Mouse (Mus musculus): ENCODE results near the gene Eral1. TPM values are rescaled to one million over a fixed set of nuclear protein-coding genes. Genes with fewer than 3 reads are reported as not detected.

Gene Eral1
- polyA plus RNA-seq, 1 experiment from 2014 or later: 40.6 TPM

- peaks cover 5% of the 10 kb centered on the region for H3K4me1 ChIP-seq (replicated peaks)
- WGBS: 91% methylated on average over 2 of the region's 2 CpGs
- DNase-seq (ENCODE audit: low spot score): no peak
- H3K36me3 ChIP-seq: peaks cover 79% of the 10 kb centered on the region
- H3K27ac ChIP-seq: no peak overlapping the region
- H3K4me3 ChIP-seq: no peak overlapping the region
- H3K27me3 ChIP-seq (ENCODE audit: insufficient read depth, poor library complexity, severe bottlenecking): no peaks in the 10 kb centered on the region
- H3K9me3 ChIP-seq: no peaks in the 10 kb centered on the region
Measured at GRCm38 (mm10) chr11:78074277-78074652, 5.9 kb downstream of the Eral1 start.

- no peak overlapping the region for H3K27ac ChIP-seq
- H3K4me1 ChIP-seq (replicated peaks): no peaks in the 10 kb centered on the region
- H3K9me3 ChIP-seq: no peaks in the 10 kb centered on the region
- WGBS: 93% methylated on average over 9 of the region's 9 CpGs
- no peak overlapping the region; the same call in 1 of the 2 replicates for H3K4me3 ChIP-seq
- no peaks in the 10 kb centered on the region for H3K27me3 ChIP-seq (ENCODE audit: insufficient read depth, poor library complexity, severe bottlenecking)
- peaks cover 79% of the 10 kb centered on the region for H3K36me3 ChIP-seq
- DNase-seq (ENCODE audit: low spot score): no peak
Measured at GRCm38 (mm10) chr11:78073577-78074276, 6.5 kb downstream of the Eral1 start.

DNA sequence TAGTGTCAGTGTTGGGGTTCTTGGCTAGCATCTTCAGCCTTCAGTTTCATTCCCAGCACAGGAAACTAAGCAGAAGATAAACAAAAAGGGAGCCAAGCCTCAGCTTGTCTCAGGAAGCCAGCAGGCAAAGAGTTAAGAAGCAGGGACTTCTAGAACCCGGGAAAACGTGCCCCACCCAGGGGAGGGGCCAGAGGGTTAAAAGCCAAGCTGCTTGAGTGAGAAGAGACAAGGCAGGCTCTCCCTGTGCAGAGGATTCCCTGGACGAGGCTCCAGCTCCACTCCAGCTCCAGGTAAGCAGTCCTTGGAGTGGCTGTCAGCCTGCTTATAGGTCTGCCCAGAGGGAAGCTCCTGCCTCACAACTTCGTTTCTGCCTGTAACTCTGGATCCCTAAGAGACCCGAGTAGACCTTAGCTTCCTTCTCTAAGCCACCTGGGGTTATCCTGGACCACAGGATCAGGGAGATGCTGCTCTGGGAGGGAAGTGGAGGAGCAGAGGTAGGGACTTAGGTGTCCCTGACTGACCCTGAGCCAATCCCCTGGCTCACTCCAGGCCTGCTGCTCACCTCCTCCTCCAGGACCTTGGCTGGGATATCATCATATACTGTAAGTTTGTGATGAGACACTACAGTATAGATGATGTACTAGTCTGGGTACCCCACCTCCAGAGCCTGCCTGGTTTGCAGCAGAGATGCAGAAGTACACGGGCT is 7.6 kb downstream of the Eral1 start:
- Histone ChIP-seq H3K27me3 (ENCODE audit: insufficient read depth, poor library complexity, severe bottlenecking) (no peaks in the 10 kb centered on the region), H3K27ac (peak overlapping the region; percentile 37; the same call in 1 of the 2 replicates), H3K4me3 (peak overlapping the region; percentile 22), H3K4me1 (replicated peaks) (no peaks in the 10 kb centered on the region), H3K36me3 (peaks cover 72% of the 10 kb centered on the region), H3K9me3 (no peaks in the 10 kb centered on the region)
- DNase-seq (ENCODE audit: low spot score): no peak
- 35% methylated on average over 6 of the region's 6 CpGs for WGBS

- 82% methylated on average over 5 of the region's 5 CpGs for WGBS
- Histone ChIP-seq H3K27ac (peak overlapping the region; percentile 37; the same call in 1 of the 2 replicates), H3K36me3 (peaks cover 65% of the 10 kb centered on the region)
Measured at GRCm38 (mm10) chr11:78071938-78072337, 8.2 kb downstream of the Eral1 start.

GRCm38 (mm10) chr11:78069646-78070045 is 10.5 kb downstream of the Eral1 start:
- Histone ChIP-seq H3K27ac (0 out of 2 replicates have a peak overlapping the region, but pooled peaks have one; percentile 24), H3K27me3 (ENCODE audit: insufficient read depth, poor library complexity, severe bottlenecking) (no peaks in the 10 kb centered on the region), H3K36me3 (peaks cover 43% of the 10 kb centered on the region), H3K4me3 (no peak overlapping the region), H3K4me1 (replicated peaks) (no peaks in the 10 kb centered on the region), H3K9me3 (no peaks in the 10 kb centered on the region)
- 82% methylated on average over 6 of the region's 6 CpGs for WGBS
- DNase-seq (ENCODE audit: low spot score): no peak

More at GRCm38 (mm10) chr11:78071938-78072337, 8.2 kb downstream of the Eral1 start:
- Histone ChIP-seq H3K27me3 (ENCODE audit: insufficient read depth, poor library complexity, severe bottlenecking) (no peaks in the 10 kb centered on the region), H3K9me3 (no peaks in the 10 kb centered on the region), H3K4me1 (replicated peaks) (no peaks in the 10 kb centered on the region), H3K4me3 (no peak overlapping the region)
- no peak for DNase-seq (ENCODE audit: low spot score)

DNA sequence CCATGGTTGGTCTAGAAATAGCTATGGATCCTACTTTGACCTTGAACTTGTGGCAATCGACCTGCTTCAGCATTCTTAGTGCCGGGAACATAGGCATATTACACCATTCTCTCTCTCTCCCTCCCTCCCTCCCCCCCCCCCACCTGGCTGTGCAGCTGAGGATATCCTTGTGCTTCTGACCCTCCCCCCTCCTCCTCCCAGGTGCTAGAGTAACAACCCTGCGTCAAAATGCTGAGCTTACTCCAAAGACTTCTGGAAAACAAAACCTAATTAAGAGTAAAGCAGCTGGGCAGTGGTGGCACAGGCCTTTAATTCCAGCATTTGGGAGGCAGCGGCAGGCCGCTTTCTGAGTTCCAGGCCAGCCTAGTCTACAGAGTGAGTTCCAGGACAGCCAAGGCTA is 11.1 kb downstream of the Eral1 start:
- no peaks in the 10 kb centered on the region for H3K27me3 ChIP-seq (ENCODE audit: insufficient read depth, poor library complexity, severe bottlenecking)
- H3K9me3 ChIP-seq: no peaks in the 10 kb centered on the region
- no peak overlapping the region for H3K27ac ChIP-seq
- WGBS: 81% methylated on average over 5 of the region's 5 CpGs
- no peak for DNase-seq (ENCODE audit: low spot score)
- H3K4me3 ChIP-seq: no peak overlapping the region
- H3K4me1 ChIP-seq (replicated peaks): no peaks in the 10 kb centered on the region
- peaks cover 37% of the 10 kb centered on the region for H3K36me3 ChIP-seq

GRCm38 (mm10) chr11:78067566-78067965 is 12.6 kb downstream of the Eral1 start:
- DNase-seq (ENCODE audit: low spot score): no peak
- Histone ChIP-seq H3K4me1 (replicated peaks) (no peaks in the 10 kb centered on the region), H3K27me3 (ENCODE audit: insufficient read depth, poor library complexity, severe bottlenecking) (no peaks in the 10 kb centered on the region), H3K27ac (no peak overlapping the region), H3K36me3 (peaks cover 22% of the 10 kb centered on the region), H3K4me3 (no peak overlapping the region), H3K9me3 (no peaks in the 10 kb centered on the region)
- 77% methylated on average over 5 of the region's 5 CpGs for WGBS

DNA sequence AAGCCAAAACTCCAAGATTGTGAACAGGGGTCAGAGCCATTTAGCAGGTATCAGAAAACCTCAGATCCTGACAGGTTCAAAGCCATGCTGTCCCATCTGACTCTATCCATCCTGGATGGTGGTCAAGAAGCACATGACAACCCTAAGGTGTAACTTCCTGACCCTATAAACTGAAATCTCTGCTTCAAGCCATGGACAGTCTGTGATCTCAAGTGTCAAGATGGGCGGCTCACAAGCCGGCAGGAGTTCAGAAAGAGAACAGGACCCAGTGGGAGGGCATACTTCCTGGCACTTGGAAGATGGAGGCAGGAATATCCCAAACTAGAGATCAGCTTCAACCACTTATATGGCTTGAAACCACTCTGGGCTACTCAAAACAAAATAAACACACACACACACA is 13.5 kb downstream of the Eral1 start:
- H3K9me3 ChIP-seq: no peaks in the 10 kb centered on the region
- DNase-seq (ENCODE audit: low spot score): no peak
- no peaks in the 10 kb centered on the region for H3K27me3 ChIP-seq (ENCODE audit: insufficient read depth, poor library complexity, severe bottlenecking)
- no peaks in the 10 kb centered on the region for H3K4me1 ChIP-seq (replicated peaks)
- 67% methylated on average over 2 of the region's 2 CpGs for WGBS
- H3K27ac ChIP-seq: no peak overlapping the region
- no peak overlapping the region for H3K4me3 ChIP-seq
- H3K36me3 ChIP-seq: peaks cover 12% of the 10 kb centered on the region

DNA sequence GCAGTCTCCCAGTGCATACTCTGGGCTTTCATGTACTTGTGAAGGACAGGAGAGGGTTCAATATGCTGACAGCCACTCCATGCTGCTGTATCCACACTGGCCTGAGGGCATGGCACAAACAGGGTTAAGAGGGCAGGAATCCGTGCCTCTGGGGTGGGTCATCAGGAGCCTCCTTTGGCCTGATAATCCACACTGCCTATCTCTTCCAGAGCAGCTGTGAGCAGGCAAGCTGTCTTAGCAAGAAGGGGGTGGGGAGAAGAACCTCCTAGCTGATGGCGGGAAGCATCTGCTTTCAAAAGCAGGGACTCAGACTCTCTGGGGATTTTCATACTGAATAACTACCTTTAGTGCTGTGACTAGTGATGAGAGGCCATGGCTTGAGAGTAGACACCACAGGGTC is 14.3 kb downstream of the Eral1 start:
- peak overlapping the region; percentile 5; the same call in 1 of the 2 replicates for H3K27ac ChIP-seq
- H3K36me3 ChIP-seq: 0 out of 2 replicates have a peak, but pooled peaks cover 6% of the 10 kb centered on the region
- H3K9me3 ChIP-seq: no peaks in the 10 kb centered on the region
- H3K27me3 ChIP-seq (ENCODE audit: insufficient read depth, poor library complexity, severe bottlenecking): no peaks in the 10 kb centered on the region
- H3K4me3 ChIP-seq: no peak overlapping the region
- no peak for DNase-seq (ENCODE audit: low spot score)
- whole genome bisulfite sequencing: 55% methylated on average over 2 of the region's 2 CpGs
- no peaks in the 10 kb centered on the region for H3K4me1 ChIP-seq (replicated peaks)

DNA sequence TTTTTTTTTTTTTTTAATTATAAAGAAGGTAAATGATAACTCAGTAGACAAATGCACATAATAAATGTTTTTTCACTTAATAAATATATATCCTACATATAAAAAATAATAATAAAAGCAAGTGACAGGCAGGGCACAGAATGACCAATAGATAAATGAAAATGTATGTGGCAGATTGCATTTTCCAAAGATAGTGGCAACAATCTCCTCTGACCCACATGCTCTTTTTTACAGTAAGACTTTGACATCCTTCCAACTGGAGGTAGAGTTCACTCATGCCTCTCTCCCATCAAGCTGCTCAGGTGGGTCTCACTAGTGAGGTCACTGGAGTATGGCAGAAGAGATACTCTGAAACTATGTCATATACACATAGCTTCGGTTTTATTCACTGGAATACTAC is 17.6 kb downstream of the Eral1 start:
- DNase-seq (ENCODE audit: low spot score): no peak
- H3K9me3 ChIP-seq: no peaks in the 10 kb centered on the region
- whole genome bisulfite sequencing: 88% methylated on average over 1 of the region's 1 CpGs
- peaks cover 27% of the 10 kb centered on the region for H3K36me3 ChIP-seq
- H3K4me1 ChIP-seq (replicated peaks): no peaks in the 10 kb centered on the region
- no peak overlapping the region for H3K27ac ChIP-seq
- no peak overlapping the region for H3K4me3 ChIP-seq
- H3K27me3 ChIP-seq (ENCODE audit: insufficient read depth, poor library complexity, severe bottlenecking): no peaks in the 10 kb centered on the region

DNA sequence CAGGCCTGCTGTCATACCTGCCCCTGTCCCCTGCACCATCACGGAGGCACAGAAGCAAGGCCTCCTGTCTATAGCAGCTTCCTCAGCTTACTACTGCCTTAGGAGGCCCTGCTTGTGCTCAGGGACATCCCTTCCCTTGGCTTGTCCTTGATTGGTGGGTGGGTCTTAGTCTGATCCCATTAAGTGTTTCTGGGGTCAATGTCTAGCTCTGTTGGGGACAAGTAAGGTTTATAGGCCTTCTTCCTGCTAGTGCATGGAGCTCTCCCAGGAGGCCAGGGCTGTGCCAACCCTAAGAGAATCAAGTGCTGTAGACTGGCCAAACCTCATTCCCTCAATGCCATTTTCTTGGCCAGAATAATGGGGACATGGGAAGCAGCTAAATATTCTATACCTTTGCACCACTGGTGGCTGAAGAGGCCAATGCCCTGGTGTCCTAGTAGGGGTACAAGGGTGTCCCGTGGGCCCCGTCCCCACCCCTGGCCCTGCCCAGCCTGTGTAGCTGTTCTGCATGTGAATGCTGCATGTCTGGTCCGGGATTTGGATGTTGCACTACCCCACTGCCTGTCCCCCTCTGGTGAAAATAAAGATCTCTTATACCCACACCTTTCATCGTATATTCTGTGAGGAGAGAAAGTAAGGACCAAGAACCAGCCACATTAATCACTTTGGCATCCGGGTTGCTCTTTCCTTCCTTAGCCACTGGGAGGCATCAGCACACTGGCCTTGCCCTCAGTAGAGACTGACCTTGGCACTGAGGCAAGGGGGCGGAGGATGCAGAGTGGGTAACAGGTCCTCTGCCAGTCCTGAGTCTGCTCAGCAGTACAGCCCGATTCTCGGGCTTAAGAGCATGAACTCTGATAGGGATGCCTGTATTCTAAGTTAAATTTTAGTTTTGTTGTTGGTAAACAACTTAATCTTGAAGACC is 20.1 kb downstream of the Eral1 start:
- no peaks in the 10 kb centered on the region for H3K27me3 ChIP-seq (ENCODE audit: insufficient read depth, poor library complexity, severe bottlenecking)
- peaks cover 50% of the 10 kb centered on the region for H3K36me3 ChIP-seq
- DNase-seq (ENCODE audit: low spot score): peak; percentile 44
- 73% methylated on average over 9 of the region's 9 CpGs for WGBS
- H3K27ac ChIP-seq: no peak overlapping the region
- H3K4me3 ChIP-seq: no peak overlapping the region
- no peaks in the 10 kb centered on the region for H3K4me1 ChIP-seq (replicated peaks)
- H3K9me3 ChIP-seq: no peaks in the 10 kb centered on the region

GRCm38 (mm10) chr11:78056946-78057345 is 23.2 kb downstream of the Eral1 start:
- H3K4me3 ChIP-seq: no peak overlapping the region
- H3K4me1 ChIP-seq (replicated peaks): no peaks in the 10 kb centered on the region
- WGBS: 80% methylated on average over 8 of the region's 8 CpGs
- DNase-seq (ENCODE audit: low spot score): no peak
- peaks cover 77% of the 10 kb centered on the region for H3K36me3 ChIP-seq
- no peaks in the 10 kb centered on the region for H3K27me3 ChIP-seq (ENCODE audit: insufficient read depth, poor library complexity, severe bottlenecking)
- no peaks in the 10 kb centered on the region for H3K9me3 ChIP-seq
- no peak overlapping the region for H3K27ac ChIP-seq
